Mouse (Mus musculus) CH12.LX (cell line): Measurements from ENCODE around the gene Ghrl. TPM values are rescaled to one million over a fixed set of nuclear protein-coding genes. Genes with fewer than 3 reads are reported as not detected.

Source experiments
- DNase-seq: peaks from one replicate; pipeline ENCODE4 v3.0.0-alpha.2; 2013; ENCODE audit errors: extremely low read depth
- H3K27ac ChIP-seq: 2 replicates; pipeline ENCODE4 v1.5.1; 2012; ENCODE audit warnings: low read depth, mild to moderate bottlenecking, control low read depth, moderate library complexity; ENCODE audit not compliant: insufficient read depth
- H3K27me3 ChIP-seq: replicated peaks from 2 replicates; pipeline ENCODE3; 2012; ENCODE audit warnings: inconsistent platforms
- H3K36me3 ChIP-seq, 2 experiments: replicated peaks in 1 of 2; 2 replicates each; pipeline versions ENCODE3 to v1.6.1; 2012; ENCODE audit warnings: inconsistent platforms in 1 of 2, low read length in 1 of 2, mild to moderate bottlenecking in 1 of 2, mixed read lengths in 1 of 2, moderate library complexity in 1 of 2; ENCODE audit not compliant: control insufficient read depth in 1 of 2, insufficient read depth in 1 of 2
- H3K4me1 ChIP-seq, 2 experiments: 2 replicates each; pipeline ENCODE4 v1.6.1; 2012; ENCODE audit warnings: inconsistent platforms in 1 of 2, moderate library complexity in 1 of 2; ENCODE audit not compliant: insufficient read depth in 2 of 2, control insufficient read depth in 1 of 2
- H3K4me2 ChIP-seq: 2 replicates; pipeline ENCODE4 v1.6.1; 2012; ENCODE audit warnings: low read depth, mild to moderate bottlenecking, control low read depth; ENCODE audit not compliant: poor library complexity, insufficient read depth, severe bottlenecking
- H3K4me3 ChIP-seq, 3 experiments: fragments of 150-350 bp in 1 of 3; sonication (generic) in 1 of 3; replicated peaks in 1 of 3; 2 replicates each; pipeline versions ENCODE3 to v1.5.1; 2011 to 2012; ENCODE audit warnings: low read depth in 2 of 3, low read length in 2 of 3, mild to moderate bottlenecking in 2 of 3, moderate library complexity in 2 of 3, control low read depth in 1 of 3, improper control_type of control experiment in 1 of 3, inconsistent platforms in 1 of 3, mixed read lengths in 1 of 3; ENCODE audit not compliant: poor library complexity in 1 of 3
- H3K79me2 ChIP-seq: replicated peaks from 2 replicates; pipeline ENCODE4 v1.6.1; 2012; ENCODE audit warnings: mild to moderate bottlenecking, moderate library complexity; ENCODE audit not compliant: control insufficient read depth, poor library complexity, insufficient read depth, severe bottlenecking; ENCODE audit errors: extremely low read depth
- H3K9ac ChIP-seq: 2 replicates; pipeline ENCODE4 v1.6.1; 2012; ENCODE audit warnings: low read depth, mild to moderate bottlenecking, control low read depth, moderate library complexity; ENCODE audit not compliant: insufficient read depth
- H3K9me3 ChIP-seq: replicated peaks from 2 replicates; pipeline ENCODE3; 2012; ENCODE audit warnings: low read length, inconsistent platforms, mixed read lengths
- BHLHE40 ChIP-seq: IDR thresholded peaks from 2 replicates; pipeline ENCODE4 v1.6.1; 2011; ENCODE audit warnings: mild to moderate bottlenecking, low read depth, low read length, improper control_type of control experiment
- CHD1 ChIP-seq: IDR thresholded peaks from 2 replicates; pipeline ENCODE4 v1.6.1; 2012; ENCODE audit warnings: low read depth, low read length, improper control_type of control experiment, inconsistent platforms
- CHD2 ChIP-seq: IDR thresholded peaks from 2 replicates; pipeline ENCODE4 v1.6.1; 2011; ENCODE audit warnings: low read length, improper control_type of control experiment
- E2F4 ChIP-seq: IDR thresholded peaks from 2 replicates; pipeline ENCODE4 v1.6.1; 2011; ENCODE audit warnings: low read depth, low read length, improper control_type of control experiment; ENCODE audit not compliant: insufficient replicate concordance
- ELF1 ChIP-seq: IDR thresholded peaks from 2 replicates; pipeline ENCODE4 v1.6.1; 2014; ENCODE audit warnings: low read depth, mild to moderate bottlenecking, inconsistent platforms, low read length, improper control_type of control experiment
- EP300 ChIP-seq: IDR thresholded peaks from 2 replicates; pipeline ENCODE4 v1.6.1; 2011; ENCODE audit warnings: low read length, improper control_type of control experiment
- ETS1 ChIP-seq: conservative IDR thresholded peaks from 2 replicates; pipeline ENCODE4 v1.6.1; 2012; ENCODE audit warnings: low read depth, mild to moderate bottlenecking, inconsistent platforms, low read length, improper control_type of control experiment, moderate library complexity
- IRF4 ChIP-seq: IDR thresholded peaks from 2 replicates; pipeline ENCODE4 v1.6.1; 2014; ENCODE audit warnings: low read depth, mild to moderate bottlenecking, inconsistent platforms, low read length, improper control_type of control experiment
- JUN ChIP-seq: IDR thresholded peaks from 2 replicates; pipeline ENCODE4 v1.6.1; 2011; ENCODE audit warnings: low read depth, mild to moderate bottlenecking, low read length, improper control_type of control experiment, moderate library complexity; ENCODE audit not compliant: insufficient read depth
- KAT2A ChIP-seq: IDR thresholded peaks from 2 replicates; pipeline ENCODE4 v1.6.1; 2012; ENCODE audit warnings: low read length, improper control_type of control experiment, inconsistent platforms; ENCODE audit not compliant: insufficient replicate concordance
- MAFK ChIP-seq: IDR thresholded peaks from 2 replicates; pipeline ENCODE4 v1.6.1; 2011; ENCODE audit warnings: low read length, improper control_type of control experiment; ENCODE audit not compliant: insufficient replicate concordance
- MEF2A ChIP-seq: IDR thresholded peaks from 2 replicates; pipeline ENCODE4 v1.6.1; 2014; ENCODE audit warnings: low read depth, mild to moderate bottlenecking, inconsistent platforms, low read length, improper control_type of control experiment, borderline replicate concordance
- MXI1 ChIP-seq: IDR thresholded peaks from 2 replicates; pipeline ENCODE4 v1.6.1; 2011; ENCODE audit warnings: mild to moderate bottlenecking, low read depth, low read length, improper control_type of control experiment
- PAX5 ChIP-seq: IDR thresholded peaks from 2 replicates; pipeline ENCODE4 v1.6.1; 2012; ENCODE audit warnings: low read length, inconsistent platforms, mixed read lengths
- POLR2A ChIP-seq: IDR thresholded peaks from 2 replicates; pipeline ENCODE4 v1.6.1; 2011; ENCODE audit warnings: low read depth, mild to moderate bottlenecking, improper control_type of control experiment, low read length
- POLR2AphosphoS2 ChIP-seq: IDR thresholded peaks from 2 replicates; pipeline ENCODE4 v1.6.1; 2011; ENCODE audit warnings: low read depth, low read length, improper control_type of control experiment
- RAD21 ChIP-seq: IDR thresholded peaks from 2 replicates; pipeline ENCODE4 v1.6.1; 2011; ENCODE audit warnings: low read depth, mild to moderate bottlenecking, low read length, improper control_type of control experiment, moderate library complexity
- RCOR1 ChIP-seq: conservative IDR thresholded peaks from 2 replicates; pipeline ENCODE4 v1.6.1; 2012; ENCODE audit warnings: low read depth, mild to moderate bottlenecking, inconsistent platforms, low read length, improper control_type of control experiment
- TCF12 ChIP-seq: IDR thresholded peaks from 2 replicates; pipeline ENCODE4 v1.6.1; 2014; ENCODE audit warnings: low read depth, mild to moderate bottlenecking, inconsistent platforms, low read length, improper control_type of control experiment
- UBTF ChIP-seq: IDR thresholded peaks from 2 replicates; pipeline ENCODE4 v1.6.1; 2012; ENCODE audit warnings: low read depth, mild to moderate bottlenecking, inconsistent platforms, low read length, improper control_type of control experiment, moderate library complexity
- ZC3H11A ChIP-seq: IDR thresholded peaks from 2 replicates; pipeline ENCODE4 v1.6.1; 2012; ENCODE audit warnings: low read depth, mild to moderate bottlenecking, inconsistent platforms, low read length, improper control_type of control experiment
- ZMIZ1 ChIP-seq: IDR thresholded peaks from 2 replicates; pipeline ENCODE4 v1.6.1; 2012; ENCODE audit warnings: low read depth, mild to moderate bottlenecking, inconsistent platforms, low read length, improper control_type of control experiment
- ZNF384 ChIP-seq: IDR thresholded peaks from 2 replicates; pipeline ENCODE4 v1.6.1; 2012; ENCODE audit warnings: low read depth, low read length, improper control_type of control experiment, inconsistent platforms
- dilution Hi-C: fragments of 300-500 bp; cut with MboI; formaldehyde crosslinking; loops from 2 replicates; pipeline ENCODE4 v1.14.3; 2020; ENCODE audit warnings: low sequenced_read_pairs; ENCODE audit not compliant: extremely low pct_unique_long_range_greater_than_20kb, extremely low pct_ligation_motif_present
- in situ Hi-C: fragments of 300-500 bp; cut with MboI; formaldehyde crosslinking; loops from 3 replicates; pipeline ENCODE4 v1.14.3; 2019; ENCODE audit warnings: low sequenced_read_pairs, low pct_ligation_motif_present, low pct_unique_long_range_greater_than_20kb, mixed read lengths
- polyA plus RNA-seq: library from polyadenylated mRNA; unstranded; fragments of >175 nt; gene quantifications from 2 replicates; pipeline ENCODE4 v1.2.1, GENCODE M21; 2012; ENCODE audit warnings: low read depth; ENCODE audit not compliant: insufficient read length
- total RNA-seq, 2 experiments: library from RNA; depleted of rRNA; stranded (reverse); fragments of 300-350 nt in 1 of 2; fragments of >200 nt in 1 of 2; gene quantifications; 2 replicates each; pipeline ENCODE4 v1.2.3; 2012 to 2014

Ghrl gene
- total and polyA plus RNA-seq, 3 experiments, result 2.6 TPM; not detected in 2

DNA sequence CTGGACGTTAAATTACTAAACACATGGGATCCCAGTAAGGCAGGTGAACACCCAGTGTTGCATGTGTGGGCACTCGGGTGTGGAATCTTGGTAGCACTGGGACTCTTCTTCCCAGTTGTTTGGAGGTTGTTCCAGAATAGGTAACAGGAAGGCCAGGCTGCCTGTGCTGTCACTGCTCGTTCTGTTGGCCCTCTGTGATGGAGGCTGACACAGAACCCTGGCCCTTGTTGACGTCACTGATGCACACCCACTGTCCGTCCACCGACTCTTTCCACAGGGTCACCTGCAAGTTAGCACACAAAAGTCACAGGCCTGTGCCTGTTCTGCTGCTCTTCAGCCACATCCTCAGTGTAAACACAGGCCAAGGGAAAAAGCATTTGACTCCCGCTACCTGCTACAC is 8.5 kb upstream of the Ghrl start:
- H3K4me2 ChIP-seq, result no peak overlapping the region
- no peak overlapping the region for H3K4me3 ChIP-seq
- DNase-seq, result no peak
- H3K27ac ChIP-seq, result no peak overlapping the region
- H3K27me3 ChIP-seq, result no peaks in the 10 kb centered on the region
- H3K36me3 ChIP-seq, result peaks cover 74 to 98% of the 10 kb centered on the region in 2 experiments
- H3K4me1 ChIP-seq, result no peaks in the 10 kb centered on the region
- H3K9ac ChIP-seq, result no peak overlapping the region
- H3K9me3 ChIP-seq, result no peaks in the 10 kb centered on the region
- TF ChIP-seq CHD2 (no peak), UBTF (no peak), CHD1 (no peak), POLR2AphosphoS2 (no peak), PAX5 (no peak), ZNF384 (no peak), ETS1 (no peak), MXI1 (no peak)
- dilution Hi-C loops (no loop called here), in situ Hi-C loops (no loop called here)
- no peaks in the 10 kb centered on the region for H3K79me2 ChIP-seq

DNA sequence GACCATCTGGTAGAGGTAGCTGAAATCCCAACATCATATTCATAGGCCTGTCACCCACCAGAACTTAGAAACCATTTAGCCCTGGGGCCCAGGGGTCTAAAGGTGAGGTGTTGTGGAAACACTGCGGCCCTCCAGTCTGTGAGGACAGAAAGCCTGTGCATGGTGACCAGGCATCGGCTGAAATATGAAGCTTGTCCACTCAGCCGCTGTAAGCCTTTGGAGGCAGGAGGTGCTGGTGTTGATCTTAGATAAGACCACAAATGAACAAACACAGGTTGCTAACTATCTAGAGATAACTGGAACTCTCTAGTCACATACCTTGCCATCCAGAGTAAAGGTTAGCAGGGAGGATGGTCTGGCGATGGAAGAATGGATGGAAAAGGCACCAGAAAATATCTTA is 1.4 kb upstream of the Ghrl start:
- H3K9me3 ChIP-seq, result no peaks in the 10 kb centered on the region
- peaks cover 73 to 98% of the 10 kb centered on the region in 2 experiments for H3K36me3 ChIP-seq
- H3K4me3 ChIP-seq, result no peak overlapping the region
- no peaks in the 10 kb centered on the region for H3K79me2 ChIP-seq
- TF ChIP-seq ZNF384 (no peak), UBTF (no peak), ELF1 (no peak), JUN (no peak), RAD21 (no peak), IRF4 (no peak), ZMIZ1 (no peak), TCF12 (no peak)
- in situ Hi-C loops (no loop called here), dilution Hi-C loops (no loop called here)
- H3K27ac ChIP-seq, result no peak overlapping the region
- no peak overlapping the region for H3K9ac ChIP-seq
- no peak overlapping the region for H3K4me2 ChIP-seq
- no peak for DNase-seq
- H3K4me1 ChIP-seq, result no peaks in the 10 kb centered on the region
- H3K27me3 ChIP-seq, result no peaks in the 10 kb centered on the region

DNA sequence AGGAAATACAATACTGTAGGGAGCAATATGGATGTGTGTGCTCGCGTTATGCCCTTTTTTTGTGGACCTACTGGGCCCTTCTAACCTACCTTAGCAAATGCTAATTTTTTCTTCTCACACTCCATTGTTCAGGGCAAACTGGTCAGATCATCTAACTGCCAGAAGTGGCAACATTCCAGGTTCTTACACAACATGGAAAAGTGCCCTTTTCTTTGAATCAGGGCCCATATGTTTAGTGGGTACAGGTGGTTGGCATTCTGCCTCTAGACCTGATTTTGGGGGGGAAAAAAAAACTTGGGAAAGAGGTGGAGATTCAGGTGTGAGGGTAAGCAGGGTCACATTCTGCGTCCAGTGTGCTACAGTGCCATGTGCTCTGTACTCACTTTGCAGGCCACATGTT is 2.1 kb downstream of the Ghrl start:
- Histone ChIP-seq H3K27ac (no peak overlapping the region), H3K4me3 (no peak overlapping the region), H3K4me2 (no peak overlapping the region), H3K79me2 (no peaks in the 10 kb centered on the region), H3K27me3 (no peaks in the 10 kb centered on the region), H3K4me1 (peaks cover 11 to 29% of the 10 kb centered on the region in 2 experiments), H3K9me3 (no peaks in the 10 kb centered on the region), H3K36me3 (peaks cover 81 to 95% of the 10 kb centered on the region in 2 experiments), H3K9ac (no peak overlapping the region)
- DNase-seq, result no peak
- TF ChIP-seq BHLHE40, result no peak
- no peak for TF ChIP-seq TCF12
- no peak for TF ChIP-seq KAT2A
- no peak for TF ChIP-seq MXI1
- no peak for TF ChIP-seq E2F4
- no peak for TF ChIP-seq RCOR1
- no peak for TF ChIP-seq POLR2A
- no peak for TF ChIP-seq ELF1
- TF ChIP-seq UBTF, result no peak
- TF ChIP-seq CHD2, result no peak
- TF ChIP-seq PAX5, result no peak
- no peak for TF ChIP-seq ZC3H11A
- TF ChIP-seq MEF2A, result no peak
- no peak for TF ChIP-seq IRF4
- TF ChIP-seq MAFK, result no peak
- TF ChIP-seq ETS1, result no peak
- no peak for TF ChIP-seq EP300
- in situ Hi-C loops, result no loop called here
- dilution Hi-C loops, result no loop called here
